Mouse (Mus musculus): ENCODE results near the gene 9530068E07Rik.
"Not testable (repeated sequence)": the region's sequence is repeated elsewhere in the genome, so short reads cannot be mapped to it uniquely, and the experiment has no call there.

- TF ChIP-seq ZNF384 (IDR thresholded peaks at IDR 0.05; ENCODE audit: low read depth, low read length); MAFK (IDR thresholded peaks at IDR 0.05; ENCODE audit: insufficient read depth, low read depth, low read length): not testable (repeated sequence)
These were observed 7.2 kb upstream of the 9530068E07Rik start for GRCm38 (mm10) chr11:52388979-52389378.
